Mouse (Mus musculus) testis, postnatal 14 days (tissue): ENCODE results near the gene Wnt6.
A peak's percentile ranks its signal among the peaks of the same experiment; 100 is the strongest.

Source experiments
- DNase-seq: peaks from one replicate; pipeline ENCODE4 v3.0.0; 2021; ENCODE audit warnings: low spot score

The Wnt6 gene

GRCm38 (mm10) chr1:74771845-74771930 lies at the start of gene Wnt6:
Gene Wnt6, plus strand, starts transcription at chr1:74771892.
- no peak for DNase-seq

GRCm38 (mm10) chr1:74723748-74724147 lies 47.9 kb upstream of the Wnt6 start:
- DNase-seq, result no peak

- no peak for DNase-seq
Measured at GRCm38 (mm10) chr1:74726114-74726513, 45.6 kb upstream of the Wnt6 start.

- no peak for DNase-seq
Measured at GRCm38 (mm10) chr1:74726674-74727073, 45.0 kb upstream of the Wnt6 start.

GRCm38 (mm10) chr1:74728446-74728845 lies 43.2 kb upstream of the Wnt6 start:
- DNase-seq, result no peak

- DNase-seq, result no peak
Measured at GRCm38 (mm10) chr1:74736977-74737376, 34.7 kb upstream of the Wnt6 start.

- DNase-seq, result no peak
Measured at GRCm38 (mm10) chr1:74737500-74737899, 34.2 kb upstream of the Wnt6 start.

- no peak for DNase-seq
Measured at GRCm38 (mm10) chr1:74740846-74741245, 30.8 kb upstream of the Wnt6 start.

GRCm38 (mm10) chr1:74747335-74747734 lies 24.4 kb upstream of the Wnt6 start:
- no peak for DNase-seq

GRCm38 (mm10) chr1:74748643-74749271 lies 22.9 kb upstream of the Wnt6 start, which contains the start of gene Prkag3:
Gene Prkag3, minus strand, starts transcription at chr1:74749221.
- DNase-seq, result peak; percentile 36

- DNase-seq, result no peak
Measured at GRCm38 (mm10) chr1:74749301-74749700, 22.4 kb upstream of the Wnt6 start.

GRCm38 (mm10) chr1:74750683-74751082 lies 21.0 kb upstream of the Wnt6 start:
- DNase-seq, result peak; percentile 61

- no peak for DNase-seq
Measured at GRCm38 (mm10) chr1:74752150-74752549, 19.5 kb upstream of the Wnt6 start.

GRCm38 (mm10) chr1:74752833-74753232 lies 18.9 kb upstream of the Wnt6 start:
- DNase-seq, result no peak

GRCm38 (mm10) chr1:74753266-74753974 lies 18.3 kb upstream of the Wnt6 start:
- DNase-seq, result no peak

GRCm38 (mm10) chr1:74754175-74754785 lies 17.4 kb upstream of the Wnt6 start:
- no peak for DNase-seq

GRCm38 (mm10) chr1:74759773-74760172 lies 11.9 kb upstream of the Wnt6 start:
- DNase-seq, result peak; percentile 60

- DNase-seq, result peak; percentile 64
Measured at GRCm38 (mm10) chr1:74763081-74763480, 8.6 kb upstream of the Wnt6 start.

- DNase-seq, result no peak
Measured at GRCm38 (mm10) chr1:74770727-74771466, 795 bp upstream of the Wnt6 start.

- no peak for DNase-seq
Measured at GRCm38 (mm10) chr1:74771467-74771844, 236 bp upstream of the Wnt6 start.

GRCm38 (mm10) chr1:74771931-74772620 lies 384 bp downstream of the Wnt6 start:
- DNase-seq, result no peak

- DNase-seq, result peak; percentile 88
Measured at GRCm38 (mm10) chr1:74773136-74773535, 1.4 kb downstream of the Wnt6 start.

GRCm38 (mm10) chr1:74774062-74774461 lies 2.4 kb downstream of the Wnt6 start:
- DNase-seq, result no peak
